Mouse (Mus musculus) heart, embryonic 16.5 days (tissue): ENCODE data around the gene Lclat1. TPM values are rescaled to one million over a fixed set of nuclear protein-coding genes. Genes with fewer than 3 reads are reported as not detected.

ENCODE experiments used
- ATAC-seq: fragments of 200-750 bp; cut with Nextera tagmentation; replicated peaks from 2 replicates; pipeline ENCODE4 v1.8.0; 2017; ENCODE audit warnings: moderate number of reproducible peaks; ENCODE audit not compliant: insufficient read depth, low FRiP score; ENCODE audit errors: extremely low read depth
- H3K27ac ChIP-seq: fragments of 300-500 bp; sonication (generic); 2 replicates; pipeline ENCODE4 v1.5.1; 2014; ENCODE audit warnings: mild to moderate bottlenecking, low read length, control low read depth, moderate library complexity
- H3K27me3 ChIP-seq: fragments of 300-500 bp; sonication (generic); 2 replicates; pipeline ENCODE4 v1.6.1; 2014; ENCODE audit warnings: low read length, mixed read lengths; ENCODE audit not compliant: control insufficient read depth, insufficient read depth
- H3K36me3 ChIP-seq: fragments of 300-500 bp; sonication (generic); 2 replicates; pipeline ENCODE4 v1.6.1; 2014; ENCODE audit not compliant: control insufficient read depth, insufficient read depth
- H3K4me1 ChIP-seq: fragments of 300-500 bp; sonication (generic); 2 replicates; pipeline ENCODE4 v1.6.1; 2014; ENCODE audit warnings: low read length, mixed read lengths; ENCODE audit not compliant: control insufficient read depth, insufficient read depth
- H3K4me2 ChIP-seq: fragments of 300-500 bp; sonication (generic); 2 replicates; pipeline ENCODE4 v1.6.1; 2014; ENCODE audit warnings: low read depth, mild to moderate bottlenecking, control low read depth, low read length
- H3K4me3 ChIP-seq: fragments of 300-500 bp; sonication (generic); 2 replicates; pipeline ENCODE4 v1.5.1; 2014; ENCODE audit warnings: mild to moderate bottlenecking, control low read depth, low read length
- H3K9ac ChIP-seq: fragments of 300-500 bp; sonication (generic); 2 replicates; pipeline ENCODE4 v1.6.1; 2014; ENCODE audit warnings: low read length, control low read depth
- H3K9me3 ChIP-seq: fragments of 300-500 bp; sonication (generic); replicated peaks from 2 replicates; pipeline ENCODE4 v1.6.1; 2016; ENCODE audit warnings: low read length; ENCODE audit not compliant: control insufficient read depth
- WGBS: fragments of 180-500 bp; shearing (Covaris S2); extraction: QIAGEN DNeasy Blood & Tissue Kit; methylation state at CpG from one replicate; pipeline ENCODE4 v1.1.7; 2014; 5-methylcytosine and 5-hydroxymethylcytosine counted together
- polyA plus RNA-seq: library from polyadenylated mRNA; unstranded; fragments of >200 nt; fragmentation: Nextera tagmentation; extraction: Ambion mirVana; gene quantifications from 2 replicates; pipeline ENCODE4 v1.2.1, GENCODE M21; 2015

Lclat1 gene
- polyA plus RNA-seq, 1 experiment from 2014 or later: 49.2 TPM

GRCm38 (mm10) chr17:73164121-73164520 is 56.3 kb downstream of the Lclat1 start:
- H3K27ac ChIP-seq: peak overlapping the region; percentile 78
- H3K36me3 ChIP-seq: peaks cover 6% of the 10 kb centered on the region; the same call in 1 of the 2 replicates
- no peak for ATAC-seq
- WGBS: 79% methylated on average over 2 of the region's 2 CpGs
- no peaks in the 10 kb centered on the region for H3K27me3 ChIP-seq
- H3K4me1 ChIP-seq: peaks cover 15% of the 10 kb centered on the region
- H3K9ac ChIP-seq: no peak overlapping the region
- H3K4me3 ChIP-seq: no peak overlapping the region
- H3K4me2 ChIP-seq: no peak overlapping the region
- H3K9me3 ChIP-seq: no peaks in the 10 kb centered on the region

DNA sequence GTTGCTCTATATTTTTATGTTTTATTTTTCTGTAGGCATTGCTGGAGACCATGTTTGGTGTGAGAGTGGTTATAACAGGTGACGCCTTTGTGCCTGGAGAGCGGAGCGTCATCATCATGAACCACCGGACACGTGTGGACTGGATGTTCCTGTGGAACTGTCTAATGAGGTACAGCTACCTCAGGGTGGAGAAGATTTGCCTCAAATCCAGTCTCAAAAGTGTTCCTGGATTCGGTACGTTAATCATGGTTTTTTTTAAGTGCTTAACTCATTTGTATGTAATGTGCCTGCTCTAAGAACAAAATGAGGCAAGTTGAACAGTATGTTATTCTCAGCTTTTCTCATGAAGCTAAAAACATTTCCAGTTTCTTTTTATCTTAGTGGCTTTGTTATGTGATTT is 61.7 kb downstream of the Lclat1 start:
- 88% methylated on average over 7 of the region's 7 CpGs for WGBS
- H3K4me1 ChIP-seq: peaks cover 5% of the 10 kb centered on the region

GRCm38 (mm10) chr17:73170141-73170540 is 62.4 kb downstream of the Lclat1 start:
- no peak overlapping the region for H3K9ac ChIP-seq
- 87% methylated on average over 5 of the region's 5 CpGs for WGBS
- no peaks in the 10 kb centered on the region for H3K9me3 ChIP-seq
- H3K27ac ChIP-seq: 0 out of 2 replicates have a peak overlapping the region, but pooled peaks have one; percentile 16
- H3K4me2 ChIP-seq: no peak overlapping the region
- H3K27me3 ChIP-seq: no peaks in the 10 kb centered on the region
- H3K4me3 ChIP-seq: no peak overlapping the region
- H3K36me3 ChIP-seq: peaks cover 2% of the 10 kb centered on the region; the same call in 1 of the 2 replicates
- peaks cover 12% of the 10 kb centered on the region for H3K4me1 ChIP-seq
- ATAC-seq: no peak

More for the DNA sequence above, 61.7 kb downstream of the Lclat1 start:
- Histone ChIP-seq H3K27me3 (no peaks in the 10 kb centered on the region), H3K4me3 (no peak overlapping the region), H3K9me3 (no peaks in the 10 kb centered on the region), H3K9ac (no peak overlapping the region), H3K4me2 (no peak overlapping the region), H3K27ac (no peak overlapping the region), H3K36me3 (peaks cover 6% of the 10 kb centered on the region; the same call in 1 of the 2 replicates)
- ATAC-seq: no peak

- Histone ChIP-seq H3K4me1 (peaks cover 28% of the 10 kb centered on the region), H3K27me3 (no peaks in the 10 kb centered on the region), H3K36me3 (peaks cover 4% of the 10 kb centered on the region; the same call in 1 of the 2 replicates), H3K4me2 (peak overlapping the region; percentile 15; the same call in 1 of the 2 replicates), H3K27ac (peak overlapping the region; percentile 86), H3K4me3 (no peak overlapping the region), H3K9ac (peak overlapping the region; percentile 36), H3K9me3 (no peaks in the 10 kb centered on the region)
- peak; percentile 49 for ATAC-seq
- WGBS: 33% methylated on average over 5 of the region's 5 CpGs
Measured at GRCm38 (mm10) chr17:73174083-73174562, 66.3 kb downstream of the Lclat1 start.

DNA sequence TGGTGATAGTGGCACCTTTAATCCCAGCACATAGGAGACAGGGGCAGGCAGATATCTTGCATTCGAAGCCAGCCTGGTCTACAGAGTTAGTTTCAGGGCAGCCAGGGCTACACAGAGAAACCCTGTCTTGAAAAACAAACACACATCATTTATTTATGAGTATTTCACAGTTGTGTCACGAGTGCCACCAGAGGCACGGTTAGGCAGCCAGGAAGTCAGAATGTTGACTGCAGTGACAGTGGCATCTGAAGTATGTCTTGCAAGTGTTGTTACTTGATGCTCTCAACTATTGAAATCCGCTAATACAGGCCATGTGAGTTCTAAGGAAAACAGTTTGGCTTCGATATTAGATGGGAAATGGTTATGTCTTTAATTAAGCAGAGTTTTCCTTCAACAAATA is 67.9 kb downstream of the Lclat1 start:
- 51% methylated on average over 5 of the region's 5 CpGs for WGBS
- Histone ChIP-seq H3K4me1 (peaks cover 28% of the 10 kb centered on the region), H3K4me3 (no peak overlapping the region), H3K4me2 (no peak overlapping the region), H3K36me3 (peaks cover 4% of the 10 kb centered on the region; the same call in 1 of the 2 replicates), H3K27me3 (no peaks in the 10 kb centered on the region), H3K9me3 (no peaks in the 10 kb centered on the region), H3K27ac (no peak overlapping the region), H3K9ac (no peak overlapping the region)
- no peak for ATAC-seq

DNA sequence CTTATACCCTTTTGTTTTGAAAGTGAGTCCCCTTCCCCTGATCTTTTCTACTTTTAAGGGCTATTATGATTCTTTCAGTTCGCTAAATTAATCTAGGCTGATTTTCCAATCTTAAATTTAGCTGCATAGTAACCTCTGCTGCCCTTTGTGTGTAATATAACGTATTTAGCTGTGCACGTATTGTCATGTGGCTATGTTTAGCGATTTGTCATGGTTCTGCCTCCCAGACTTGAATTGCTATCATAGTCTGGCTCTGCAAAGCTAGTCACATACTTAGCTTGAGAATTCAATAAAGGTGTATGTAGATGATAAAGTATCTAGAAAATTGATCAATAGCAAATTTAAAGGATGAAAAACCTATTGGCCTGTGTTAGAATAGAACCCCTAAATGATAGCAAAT is 69.3 kb downstream of the Lclat1 start:
- no peaks in the 10 kb centered on the region for H3K27me3 ChIP-seq
- peak; percentile 73 for ATAC-seq
- H3K9me3 ChIP-seq: no peaks in the 10 kb centered on the region
- H3K4me1 ChIP-seq: peaks cover 28% of the 10 kb centered on the region
- H3K9ac ChIP-seq: peak overlapping the region; percentile 14; the same call in 1 of the 2 replicates
- no peak overlapping the region for H3K4me3 ChIP-seq
- peak overlapping the region; percentile 87 for H3K27ac ChIP-seq
- 50% methylated on average over 4 of the region's 4 CpGs for WGBS
- peaks cover 4% of the 10 kb centered on the region; the same call in 1 of the 2 replicates for H3K36me3 ChIP-seq
- peak overlapping the region; percentile 16; the same call in 1 of the 2 replicates for H3K4me2 ChIP-seq

DNA sequence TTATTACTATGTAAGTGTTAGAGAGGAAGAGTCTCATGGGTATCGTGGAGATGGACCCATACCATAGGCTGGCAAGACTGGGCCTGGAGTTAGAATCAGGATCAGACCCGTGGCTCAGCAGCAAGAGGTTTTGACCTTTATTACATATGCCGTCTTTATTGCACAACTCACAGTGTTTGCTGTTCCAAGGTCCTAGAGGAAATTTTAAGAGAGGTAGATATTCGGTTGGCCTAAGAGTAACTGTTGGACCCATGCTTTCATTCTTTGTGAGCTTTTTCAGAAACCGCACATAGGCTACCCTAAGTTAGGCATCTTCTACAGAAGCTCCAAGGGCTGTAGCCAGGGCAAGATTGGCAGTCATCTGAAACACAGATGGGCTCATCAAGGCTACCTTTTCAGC is 79.1 kb downstream of the Lclat1 start:
- Histone ChIP-seq H3K4me2 (no peak overlapping the region), H3K36me3 (0 out of 2 replicates have a peak, but pooled peaks cover 7% of the 10 kb centered on the region), H3K9me3 (no peaks in the 10 kb centered on the region), H3K27me3 (no peaks in the 10 kb centered on the region), H3K4me1 (peaks cover 8% of the 10 kb centered on the region), H3K4me3 (no peak overlapping the region), H3K27ac (no peak overlapping the region), H3K9ac (no peak overlapping the region)
- ATAC-seq: no peak
- WGBS: 93% methylated on average over 5 of the region's 5 CpGs

GRCm38 (mm10) chr17:73194146-73194545 is 86.4 kb downstream of the Lclat1 start:
- WGBS: 71% methylated on average over 6 of the region's 6 CpGs
- no peak for ATAC-seq
- no peaks in the 10 kb centered on the region for H3K27me3 ChIP-seq

GRCm38 (mm10) chr17:73194575-73194974 is 86.8 kb downstream of the Lclat1 start:
- WGBS: 83% methylated on average over 6 of the region's 6 CpGs
- H3K9me3 ChIP-seq: no peaks in the 10 kb centered on the region
- no peaks in the 10 kb centered on the region for H3K4me1 ChIP-seq
- H3K27ac ChIP-seq: 0 out of 2 replicates have a peak overlapping the region, but pooled peaks have one; percentile 40
- no peak overlapping the region for H3K9ac ChIP-seq
- H3K4me3 ChIP-seq: no peak overlapping the region
- peaks cover 6% of the 10 kb centered on the region; the same call in 1 of the 2 replicates for H3K36me3 ChIP-seq
- no peak overlapping the region for H3K4me2 ChIP-seq
- H3K27me3 ChIP-seq: no peaks in the 10 kb centered on the region
- no peak for ATAC-seq

More at GRCm38 (mm10) chr17:73194146-73194545, 86.4 kb downstream of the Lclat1 start:
- H3K36me3 ChIP-seq: peaks cover 6% of the 10 kb centered on the region; the same call in 1 of the 2 replicates
- H3K4me1 ChIP-seq: no peaks in the 10 kb centered on the region
- H3K27ac ChIP-seq: no peak overlapping the region
- H3K9me3 ChIP-seq: no peaks in the 10 kb centered on the region
- H3K4me3 ChIP-seq: no peak overlapping the region
- H3K4me2 ChIP-seq: no peak overlapping the region
- no peak overlapping the region for H3K9ac ChIP-seq
